Mouse (Mus musculus): Measurements from ENCODE around the gene Npy4r. TPM values are rescaled to one million over a fixed set of nuclear protein-coding genes. Genes with fewer than 3 reads are reported as not detected.

The Npy4r gene
- polyA plus RNA-seq, 1 experiment, result not detected

DNA sequence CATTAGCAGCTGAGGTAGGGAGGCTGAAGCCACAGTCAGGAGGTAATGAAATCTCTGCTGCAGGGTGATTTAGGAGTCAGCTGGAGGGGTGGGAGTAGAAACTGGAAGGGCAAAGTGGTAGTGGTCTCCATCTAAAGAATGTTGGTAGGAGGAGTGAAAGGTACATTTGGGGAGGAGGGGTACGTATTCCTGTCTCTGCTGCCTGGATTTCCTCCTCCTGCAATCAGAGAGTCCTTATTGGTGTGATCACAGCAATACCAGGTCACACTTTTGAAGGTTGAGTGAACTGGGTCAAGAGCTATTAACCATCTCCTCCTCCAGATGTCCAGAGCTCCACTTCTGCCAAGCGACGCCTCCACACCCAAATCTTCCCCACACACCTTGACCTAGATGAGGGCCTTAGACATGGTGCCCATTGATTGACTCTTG, 31.4 kb downstream of the Npy4r start:
- Histone ChIP-seq H3K4me1 (ENCODE audit: control insufficient read depth, insufficient read depth, low read length) (no peaks in the 10 kb centered on the region), H3K27ac (ENCODE audit: insufficient read depth, low read length) (no peak overlapping the region), H3K4me3 (ENCODE audit: insufficient read depth, low read length) (no peak overlapping the region)
- TF ChIP-seq CTCF (IDR thresholded peaks at IDR 0.05; ENCODE audit: borderline replicate concordance, insufficient read depth, low read length) (no peak), POLR2A (IDR thresholded peaks at IDR 0.05; ENCODE audit: low read depth, low read length) (no peak)

- no peak overlapping the region for H3K27ac ChIP-seq (ENCODE audit: insufficient read depth, low read length)
- H3K4me3 ChIP-seq (ENCODE audit: insufficient read depth, low read length), result no peak overlapping the region
- TF ChIP-seq POLR2A (IDR thresholded peaks at IDR 0.05; ENCODE audit: low read depth, low read length) (no peak), CTCF (IDR thresholded peaks at IDR 0.05; ENCODE audit: borderline replicate concordance, insufficient read depth, low read length) (no peak)
- H3K4me1 ChIP-seq (ENCODE audit: control insufficient read depth, insufficient read depth, low read length), result no peaks in the 10 kb centered on the region
Measured at GRCm38 (mm10) chr14:34120016-34120910, 32.0 kb downstream of the Npy4r start.

DNA sequence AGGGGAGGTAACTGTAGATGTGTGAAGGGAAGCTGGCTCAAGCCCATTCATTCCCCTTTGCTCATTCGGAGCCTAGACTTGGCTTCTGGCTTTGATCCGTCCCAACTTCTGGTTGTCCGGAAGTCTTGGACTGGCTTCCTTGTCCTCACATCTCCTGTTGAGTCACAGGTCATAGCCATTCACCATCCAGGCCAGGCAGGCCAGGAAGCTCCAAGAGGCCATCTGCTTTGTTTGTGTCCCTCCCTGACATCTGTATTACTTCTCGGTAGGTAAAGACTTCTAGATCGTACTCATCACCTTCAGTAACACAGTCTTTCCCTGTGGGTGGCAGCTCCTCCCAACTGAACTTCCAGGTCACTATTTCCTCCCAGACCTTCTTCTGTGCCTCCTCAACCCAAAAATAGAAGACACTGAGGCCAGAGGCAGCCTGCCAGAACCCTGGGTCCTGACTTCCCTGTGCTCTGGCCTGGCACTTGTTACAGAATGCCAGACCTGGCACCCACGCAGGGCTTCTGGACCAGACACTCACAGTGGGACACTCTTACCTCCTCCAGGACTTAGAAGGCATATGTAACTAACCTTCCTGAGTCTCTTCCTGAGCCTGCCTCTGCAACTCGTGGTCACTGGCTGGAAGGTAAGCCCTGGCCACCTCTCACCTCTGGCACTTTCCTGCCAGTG, 33.1 kb downstream of the Npy4r start:
- no peak for TF ChIP-seq CTCF (IDR thresholded peaks at IDR 0.05; ENCODE audit: borderline replicate concordance, insufficient read depth, low read length)
- no peak for TF ChIP-seq POLR2A (IDR thresholded peaks at IDR 0.05; ENCODE audit: low read depth, low read length)
- Histone ChIP-seq H3K27ac (ENCODE audit: insufficient read depth, low read length) (no peak overlapping the region), H3K4me3 (ENCODE audit: insufficient read depth, low read length) (no peak overlapping the region), H3K4me1 (ENCODE audit: control insufficient read depth, insufficient read depth, low read length) (no peaks in the 10 kb centered on the region)

GRCm38 (mm10) chr14:34114311-34114710, 38.0 kb downstream of the Npy4r start:
- Histone ChIP-seq H3K4me3 (ENCODE audit: insufficient read depth, low read length) (no peak overlapping the region), H3K4me1 (ENCODE audit: control insufficient read depth, insufficient read depth, low read length) (no peaks in the 10 kb centered on the region), H3K27ac (ENCODE audit: insufficient read depth, low read length) (no peak overlapping the region)
- TF ChIP-seq POLR2A (IDR thresholded peaks at IDR 0.05; ENCODE audit: low read depth, low read length), result no peak

DNA sequence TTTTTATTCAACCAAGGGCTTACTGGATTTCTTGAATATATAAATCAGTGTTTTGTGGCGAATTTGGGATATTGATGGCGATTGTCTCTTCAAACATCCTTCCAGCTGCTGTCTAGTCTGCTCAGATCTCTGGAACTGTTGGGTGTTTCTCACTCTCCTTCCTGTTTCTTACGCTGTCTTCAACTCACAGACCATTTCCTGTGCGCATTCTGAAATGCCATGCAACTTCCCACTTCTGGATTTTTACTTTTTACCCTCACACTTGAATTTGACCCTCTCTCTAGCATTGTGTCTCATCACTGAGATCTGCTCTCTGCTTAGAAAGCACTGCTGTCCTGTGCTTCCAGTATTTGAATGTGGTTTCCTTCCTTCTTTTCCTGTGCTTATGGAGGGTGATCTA, 44.7 kb downstream of the Npy4r start:
- Histone ChIP-seq H3K4me3 (ENCODE audit: insufficient read depth, low read length) (no peak overlapping the region), H3K4me1 (ENCODE audit: control insufficient read depth, insufficient read depth, low read length) (peaks cover 7% of the 10 kb centered on the region), H3K27ac (ENCODE audit: insufficient read depth, low read length) (no peak overlapping the region)
- no peak for TF ChIP-seq POLR2A (IDR thresholded peaks at IDR 0.05; ENCODE audit: low read depth, low read length)

DNA sequence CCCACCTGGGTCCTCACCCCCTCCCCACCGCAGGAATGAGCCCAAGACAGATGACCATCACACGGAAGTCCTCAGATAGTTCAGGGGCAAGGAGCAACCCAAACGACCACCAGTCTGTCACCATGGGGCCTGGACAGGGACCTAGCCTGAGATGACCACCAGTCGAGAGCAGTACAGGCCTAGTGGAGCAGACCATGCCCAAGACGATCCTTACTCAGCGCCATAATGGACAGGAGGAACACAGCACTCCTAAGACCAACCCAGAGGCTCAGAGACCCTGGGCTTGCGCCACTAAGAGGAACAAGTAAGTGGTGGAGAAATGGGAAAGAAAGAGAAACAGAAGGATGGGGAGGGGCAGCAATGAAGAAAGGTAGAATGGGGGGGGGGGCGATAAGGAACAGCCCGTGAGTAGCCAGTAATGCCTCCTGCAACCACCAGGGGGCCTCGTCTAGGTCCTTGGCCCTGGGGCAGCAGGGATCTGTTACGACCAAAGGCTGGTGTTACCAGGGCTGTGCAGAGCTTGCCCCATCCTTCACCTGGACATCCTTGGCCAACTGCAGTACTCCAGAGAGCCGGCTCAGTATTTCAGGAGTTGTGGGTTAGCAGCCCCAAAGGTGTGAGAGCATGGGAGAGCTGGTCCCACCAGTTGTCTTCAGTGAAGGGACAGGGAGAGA, 45.8 kb downstream of the Npy4r start:
- no peak overlapping the region for H3K4me3 ChIP-seq (ENCODE audit: insufficient read depth, low read length)

GRCm38 (mm10) chr14:34104892-34105291, 47.4 kb downstream of the Npy4r start:
- Histone ChIP-seq H3K27ac (ENCODE audit: insufficient read depth, low read length) (no peak overlapping the region), H3K4me3 (ENCODE audit: insufficient read depth, low read length) (no peak overlapping the region), H3K4me1 (ENCODE audit: control insufficient read depth, insufficient read depth, low read length) (peaks cover 7% of the 10 kb centered on the region)
- TF ChIP-seq POLR2A (IDR thresholded peaks at IDR 0.05; ENCODE audit: low read depth, low read length) (no peak), CTCF (IDR thresholded peaks at IDR 0.05; ENCODE audit: borderline replicate concordance, insufficient read depth, low read length) (peak; percentile 59)

More for the DNA sequence above, 45.8 kb downstream of the Npy4r start:
- TF ChIP-seq CTCF (IDR thresholded peaks at IDR 0.05; ENCODE audit: borderline replicate concordance, insufficient read depth, low read length) (peak; percentile 56), POLR2A (IDR thresholded peaks at IDR 0.05; ENCODE audit: low read depth, low read length) (no peak)
- peaks cover 7% of the 10 kb centered on the region for H3K4me1 ChIP-seq (ENCODE audit: control insufficient read depth, insufficient read depth, low read length)
- H3K27ac ChIP-seq (ENCODE audit: insufficient read depth, low read length), result no peak overlapping the region

- Histone ChIP-seq H3K27ac (ENCODE audit: insufficient read depth, low read length) (peak overlapping the region; percentile 62; the same call in 1 of the 2 replicates), H3K4me1 (ENCODE audit: control insufficient read depth, insufficient read depth, low read length) (peaks cover 15% of the 10 kb centered on the region), H3K4me3 (ENCODE audit: insufficient read depth, low read length) (no peak overlapping the region)
- TF ChIP-seq CTCF (IDR thresholded peaks at IDR 0.05; ENCODE audit: borderline replicate concordance, insufficient read depth, low read length), result no peak
- TF ChIP-seq POLR2A (IDR thresholded peaks at IDR 0.05; ENCODE audit: low read depth, low read length), result no peak
Measured at GRCm38 (mm10) chr14:34103855-34104254, 48.4 kb downstream of the Npy4r start.

DNA sequence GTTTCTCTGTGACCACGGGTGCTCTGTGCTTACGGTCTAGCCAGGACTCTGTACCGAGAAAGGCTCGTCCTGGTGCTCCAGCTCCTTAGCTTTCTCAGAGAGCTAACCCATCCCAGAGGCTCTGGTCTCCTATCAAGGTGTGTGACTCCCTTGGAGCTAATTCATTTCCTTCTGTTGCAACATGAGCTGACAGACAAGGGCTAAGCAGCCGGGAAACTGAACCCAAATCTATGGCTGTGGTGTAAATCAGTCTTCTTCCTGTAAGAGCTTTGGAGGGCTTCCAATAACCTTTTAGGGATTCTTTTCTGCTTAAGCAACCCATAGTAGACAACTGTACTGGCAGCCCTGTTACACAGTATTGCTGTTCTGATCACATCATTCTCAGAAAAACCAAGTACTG, 49.7 kb downstream of the Npy4r start, which contains the start of gene A630023A22Rik:
A630023A22Rik (minus strand) TSS at position 154 of the 400 bp plus-strand sequence.
- TF ChIP-seq POLR2A (IDR thresholded peaks at IDR 0.05; ENCODE audit: low read depth, low read length), result no peak
- no peak for TF ChIP-seq CTCF (IDR thresholded peaks at IDR 0.05; ENCODE audit: borderline replicate concordance, insufficient read depth, low read length)
- H3K4me1 ChIP-seq (ENCODE audit: control insufficient read depth, insufficient read depth, low read length), result peaks cover 15% of the 10 kb centered on the region
- peak within 1 kb of the TSS; percentile 62 for H3K27ac ChIP-seq (ENCODE audit: insufficient read depth, low read length)
- no peak within 1 kb of the TSS for H3K4me3 ChIP-seq (ENCODE audit: insufficient read depth, low read length)

Measured in embryonic fibroblast, embryonic 13.5 days (primary cell).